Mouse (Mus musculus): ENCODE measurements around the gene Foxo1. TPM values are rescaled to one million over a fixed set of nuclear protein-coding genes. Genes with fewer than 3 reads are reported as not detected.
A peak's percentile ranks its signal among the peaks of the same experiment; 100 is the strongest.

Gene Foxo1
- polyA plus RNA-seq, 1 experiment: 13.3 TPM

GRCm38 (mm10) chr3:52257782-52258441, 10.2 kb upstream of the Foxo1 start:
- 9% methylated on average over 18 of the region's 18 CpGs for WGBS
- Histone ChIP-seq H3K4me3 (ENCODE audit: low read depth, low read length) (peak overlapping the region; percentile 43), H3K36me3 (ENCODE audit: control insufficient read depth, insufficient read depth, low read length) (no peaks in the 10 kb centered on the region)

DNA sequence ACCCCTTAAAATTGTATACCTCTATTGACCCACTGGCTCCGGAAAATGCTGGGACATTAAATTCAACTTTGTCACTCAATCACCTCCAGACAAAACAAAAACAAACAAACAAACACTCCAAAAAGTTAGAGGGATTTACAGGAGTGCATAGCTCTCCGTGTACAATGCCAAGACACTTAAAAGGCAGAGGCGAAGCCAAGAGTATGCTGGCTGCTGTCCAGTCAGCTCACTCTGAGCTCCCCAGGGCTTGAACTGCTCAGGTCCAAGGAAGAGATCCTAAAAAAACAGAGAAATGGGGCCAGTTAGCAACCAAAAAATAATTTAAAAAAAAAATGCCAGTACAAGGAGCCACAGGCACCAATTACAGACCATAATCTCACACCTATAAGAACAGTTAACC, 9.6 kb upstream of the Foxo1 start:
- peaks cover 14% of the 10 kb centered on the region for H3K4me1 ChIP-seq (ENCODE audit: control insufficient read depth, insufficient read depth, insufficient read length, low read length)
- no peaks in the 10 kb centered on the region for H3K36me3 ChIP-seq (ENCODE audit: control insufficient read depth, insufficient read depth, low read length)
- no peak overlapping the region for H3K27ac ChIP-seq (ENCODE audit: insufficient read depth, low read depth, low read length)
- no peaks in the 10 kb centered on the region for H3K27me3 ChIP-seq (ENCODE audit: control insufficient read depth, insufficient read depth, low read length)
- TF ChIP-seq POLR2A (IDR thresholded peaks at IDR 0.05; ENCODE audit: low read depth, low read length) (no peak), CTCF (IDR thresholded peaks at IDR 0.05; ENCODE audit: extremely low read depth, insufficient read length, insufficient replicate concordance, low read depth, low read length) (no peak)
- 23% methylated on average over 3 of the region's 3 CpGs for WGBS
- no peak overlapping the region for H3K4me3 ChIP-seq (ENCODE audit: low read depth, low read length)

More at GRCm38 (mm10) chr3:52257782-52258441, 10.2 kb upstream of the Foxo1 start:
- TF ChIP-seq CTCF (IDR thresholded peaks at IDR 0.05; ENCODE audit: extremely low read depth, insufficient read length, insufficient replicate concordance, low read depth, low read length) (peak; percentile 84; the same call in 1 of the 2 replicates), POLR2A (IDR thresholded peaks at IDR 0.05; ENCODE audit: low read depth, low read length) (no peak)
- Histone ChIP-seq H3K27ac (ENCODE audit: insufficient read depth, low read depth, low read length) (no peak overlapping the region), H3K4me1 (ENCODE audit: control insufficient read depth, insufficient read depth, insufficient read length, low read length) (peaks cover 14% of the 10 kb centered on the region), H3K27me3 (ENCODE audit: control insufficient read depth, insufficient read depth, low read length) (no peaks in the 10 kb centered on the region)

- Histone ChIP-seq H3K36me3 (ENCODE audit: control insufficient read depth, insufficient read depth, low read length) (no peaks in the 10 kb centered on the region), H3K27ac (ENCODE audit: insufficient read depth, low read depth, low read length) (no peak overlapping the region), H3K4me3 (ENCODE audit: low read depth, low read length) (no peak overlapping the region), H3K4me1 (ENCODE audit: control insufficient read depth, insufficient read depth, insufficient read length, low read length) (peaks cover 4% of the 10 kb centered on the region; the same call in 1 of the 2 replicates), H3K27me3 (ENCODE audit: control insufficient read depth, insufficient read depth, low read length) (no peaks in the 10 kb centered on the region)
- no peak for TF ChIP-seq POLR2A (IDR thresholded peaks at IDR 0.05; ENCODE audit: low read depth, low read length)
- TF ChIP-seq CTCF (IDR thresholded peaks at IDR 0.05; ENCODE audit: extremely low read depth, insufficient read length, insufficient replicate concordance, low read depth, low read length): peak; percentile 88; the same call in 1 of the 2 replicates
- 54% methylated on average over 13 of the region's 13 CpGs for WGBS
Measured at GRCm38 (mm10) chr3:52262431-52263161, 5.5 kb upstream of the Foxo1 start.

DNA sequence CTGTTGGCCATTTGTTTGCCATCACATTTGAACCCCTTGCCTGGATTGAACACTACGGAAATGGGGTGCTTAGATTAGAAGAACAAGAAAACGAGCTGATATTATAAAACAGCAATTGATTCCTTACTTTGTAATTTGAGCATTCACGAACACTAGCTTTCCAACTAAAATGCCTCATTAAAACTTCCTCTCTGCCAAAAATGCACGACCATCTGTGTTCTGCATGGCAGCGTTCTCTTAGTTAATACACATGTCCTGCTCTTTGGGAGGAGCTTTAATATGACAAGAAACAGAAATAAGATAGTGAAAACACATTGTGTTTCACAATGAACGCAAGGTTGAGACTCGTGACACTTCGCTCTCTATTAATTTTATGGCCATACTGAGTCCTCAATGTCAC, 3.8 kb upstream of the Foxo1 start:
- no peaks in the 10 kb centered on the region for H3K36me3 ChIP-seq (ENCODE audit: control insufficient read depth, insufficient read depth, low read length)
- no peak overlapping the region for H3K4me3 ChIP-seq (ENCODE audit: low read depth, low read length)
- no peaks in the 10 kb centered on the region for H3K27me3 ChIP-seq (ENCODE audit: control insufficient read depth, insufficient read depth, low read length)
- no peak overlapping the region for H3K27ac ChIP-seq (ENCODE audit: insufficient read depth, low read depth, low read length)
- 90% methylated on average over 8 of the region's 8 CpGs for WGBS
- no peaks in the 10 kb centered on the region for H3K4me1 ChIP-seq (ENCODE audit: control insufficient read depth, insufficient read depth, insufficient read length, low read length)
- TF ChIP-seq CTCF (IDR thresholded peaks at IDR 0.05; ENCODE audit: extremely low read depth, insufficient read length, insufficient replicate concordance, low read depth, low read length) (no peak), POLR2A (IDR thresholded peaks at IDR 0.05; ENCODE audit: low read depth, low read length) (no peak)

DNA sequence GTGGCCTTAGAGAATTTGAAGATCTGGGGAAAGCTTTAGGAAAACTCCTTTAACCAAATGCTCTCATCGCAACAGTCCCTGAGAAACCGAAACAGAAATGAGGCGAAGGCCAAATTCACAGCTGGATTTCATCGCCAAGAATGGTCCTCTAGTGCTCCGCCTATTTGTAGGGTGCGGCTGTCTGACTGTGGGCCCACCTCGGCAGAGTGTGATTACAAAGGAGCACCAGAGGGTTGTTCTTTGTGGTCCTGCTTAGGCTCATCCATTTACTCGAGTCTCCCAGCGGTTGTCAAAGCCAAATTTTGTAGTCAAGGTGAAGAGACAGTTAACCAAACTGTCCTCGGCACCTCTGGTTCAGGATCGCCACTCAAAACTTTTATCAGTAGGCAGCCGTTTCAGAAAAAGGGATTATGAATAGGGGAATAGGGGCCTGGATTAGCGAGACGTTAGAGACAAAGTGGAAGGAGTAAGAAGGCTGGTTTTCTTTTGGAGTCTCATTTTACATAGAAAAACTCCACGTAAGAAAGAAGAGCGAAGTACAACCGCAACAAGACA, 1.5 kb upstream of the Foxo1 start:
- no peaks in the 10 kb centered on the region for H3K36me3 ChIP-seq (ENCODE audit: control insufficient read depth, insufficient read depth, low read length)
- H3K4me1 ChIP-seq (ENCODE audit: control insufficient read depth, insufficient read depth, insufficient read length, low read length): no peaks in the 10 kb centered on the region
- TF ChIP-seq CTCF (IDR thresholded peaks at IDR 0.05; ENCODE audit: extremely low read depth, insufficient read length, insufficient replicate concordance, low read depth, low read length) (no peak), POLR2A (IDR thresholded peaks at IDR 0.05; ENCODE audit: low read depth, low read length) (no peak)
- H3K27ac ChIP-seq (ENCODE audit: insufficient read depth, low read depth, low read length): peak overlapping the region; percentile 29; the same call in 1 of the 2 replicates
- WGBS: 8% methylated on average over 17 of the region's 17 CpGs
- H3K4me3 ChIP-seq (ENCODE audit: low read depth, low read length): peak overlapping the region; percentile 19; the same call in 1 of the 2 replicates
- no peaks in the 10 kb centered on the region for H3K27me3 ChIP-seq (ENCODE audit: control insufficient read depth, insufficient read depth, low read length)

GRCm38 (mm10) chr3:52267293-52267651, 864 bp upstream of the Foxo1 start:
- Histone ChIP-seq H3K4me1 (ENCODE audit: control insufficient read depth, insufficient read depth, insufficient read length, low read length) (no peaks in the 10 kb centered on the region), H3K36me3 (ENCODE audit: control insufficient read depth, insufficient read depth, low read length) (no peaks in the 10 kb centered on the region), H3K4me3 (ENCODE audit: low read depth, low read length) (peak overlapping the region; percentile 97), H3K27ac (ENCODE audit: insufficient read depth, low read depth, low read length) (peak overlapping the region; percentile 65), H3K27me3 (ENCODE audit: control insufficient read depth, insufficient read depth, low read length) (no peaks in the 10 kb centered on the region)
- TF ChIP-seq CTCF (IDR thresholded peaks at IDR 0.05; ENCODE audit: extremely low read depth, insufficient read length, insufficient replicate concordance, low read depth, low read length) (no peak), POLR2A (IDR thresholded peaks at IDR 0.05; ENCODE audit: low read depth, low read length) (no peak)
- WGBS: under 1% methylated on average over 15 of the region's 15 CpGs

- no peaks in the 10 kb centered on the region; the same call in 1 of the 2 replicates for H3K4me1 ChIP-seq (ENCODE audit: control insufficient read depth, insufficient read depth, insufficient read length, low read length)
- H3K4me3 ChIP-seq (ENCODE audit: low read depth, low read length): peak overlapping the region; percentile 97
- peak overlapping the region; percentile 95 for H3K27ac ChIP-seq (ENCODE audit: insufficient read depth, low read depth, low read length)
- H3K36me3 ChIP-seq (ENCODE audit: control insufficient read depth, insufficient read depth, low read length): no peaks in the 10 kb centered on the region
- WGBS: under 1% methylated on average over 40 of the region's 40 CpGs
- H3K27me3 ChIP-seq (ENCODE audit: control insufficient read depth, insufficient read depth, low read length): no peaks in the 10 kb centered on the region
- no peak for TF ChIP-seq POLR2A (IDR thresholded peaks at IDR 0.05; ENCODE audit: low read depth, low read length)
Measured at GRCm38 (mm10) chr3:52268487-52268736, 276 bp downstream of the Foxo1 start.

Data from small intestine, adult 2 months (tissue).